Mouse (Mus musculus): Measurements from ENCODE around the gene Mustn1. TPM values are rescaled to one million over a fixed set of nuclear protein-coding genes. Genes with fewer than 3 reads are reported as not detected.
A peak's percentile ranks its signal among the peaks of the same experiment; 100 is the strongest.

The Mustn1 gene
- total RNA-seq, 4 experiments from 2014 or later = 10.3 to 13.7 (median 12.1) TPM

GRCm38 (mm10) chr14:30879794-30880193, 794 bp downstream of the Mustn1 start:
- no peak for DNase-seq (ENCODE audit: low spot score)

GRCm38 (mm10) chr14:30880251-30880650, 1.3 kb downstream of the Mustn1 start:
- DNase-seq (ENCODE audit: low spot score) = no peak

- peak; percentile 78 for DNase-seq (ENCODE audit: low spot score)
Measured at GRCm38 (mm10) chr14:30880811-30881717, 2.1 kb downstream of the Mustn1 start.

- DNase-seq (ENCODE audit: low spot score) = no peak
Measured at GRCm38 (mm10) chr14:30881718-30882108, 2.7 kb downstream of the Mustn1 start.

GRCm38 (mm10) chr14:30885298-30885697, 6.3 kb downstream of the Mustn1 start:
- DNase-seq (ENCODE audit: low spot score) = no peak

GRCm38 (mm10) chr14:30886204-30886603, 7.2 kb downstream of the Mustn1 start, which contains the start of gene Itih4:
Gene Itih4, plus strand, starts transcription at chr14:30886476.
- no peak for DNase-seq (ENCODE audit: low spot score)

- DNase-seq (ENCODE audit: low spot score) = peak; percentile 50
Measured at GRCm38 (mm10) chr14:30888271-30888732, 9.3 kb downstream of the Mustn1 start.

- no peak for DNase-seq (ENCODE audit: low spot score)
Measured at GRCm38 (mm10) chr14:30899972-30900371, 21.0 kb downstream of the Mustn1 start.

- no peak for DNase-seq (ENCODE audit: low spot score)
Measured at GRCm38 (mm10) chr14:30902628-30903027, 23.6 kb downstream of the Mustn1 start.

- DNase-seq (ENCODE audit: low spot score) = no peak
Measured at GRCm38 (mm10) chr14:30903036-30903435, 24.0 kb downstream of the Mustn1 start.

GRCm38 (mm10) chr14:30904307-30904706, 25.3 kb downstream of the Mustn1 start:
- no peak for DNase-seq (ENCODE audit: low spot score)

GRCm38 (mm10) chr14:30906001-30906400, 27.0 kb downstream of the Mustn1 start:
- DNase-seq (ENCODE audit: low spot score) = no peak

GRCm38 (mm10) chr14:30907814-30908265, 28.8 kb downstream of the Mustn1 start:
- DNase-seq (ENCODE audit: low spot score) = no peak

- no peak for DNase-seq (ENCODE audit: low spot score)
Measured at GRCm38 (mm10) chr14:30911141-30911540, 32.1 kb downstream of the Mustn1 start.

- DNase-seq (ENCODE audit: low spot score) = no peak
Measured at GRCm38 (mm10) chr14:30912641-30913040, 33.6 kb downstream of the Mustn1 start.

- DNase-seq (ENCODE audit: low spot score) = no peak
Measured at GRCm38 (mm10) chr14:30913404-30913803, 34.4 kb downstream of the Mustn1 start.

GRCm38 (mm10) chr14:30916516-30916915, 37.5 kb downstream of the Mustn1 start:
- DNase-seq (ENCODE audit: low spot score) = no peak

- DNase-seq (ENCODE audit: low spot score) = no peak
Measured at GRCm38 (mm10) chr14:30922053-30922670, 43.2 kb downstream of the Mustn1 start.

- DNase-seq (ENCODE audit: low spot score) = no peak
Measured at GRCm38 (mm10) chr14:30923375-30924105, 44.5 kb downstream of the Mustn1 start, which contains the start of gene Itih3. Gene Itih3, minus strand, starts transcription at chr14:30923760.

- DNase-seq (ENCODE audit: low spot score) = no peak
Measured at GRCm38 (mm10) chr14:30925492-30925891, 46.5 kb downstream of the Mustn1 start.

GRCm38 (mm10) chr14:30930386-30930785, 51.4 kb downstream of the Mustn1 start:
- no peak for DNase-seq (ENCODE audit: low spot score)

Data from heart, adult 8-10 months (tissue).